Mouse (Mus musculus) limb, embryonic 13.5 days (tissue): ENCODE results near the gene Msrb1. TPM values are rescaled to one million over a fixed set of nuclear protein-coding genes. Genes with fewer than 3 reads are reported as not detected.

Experiments
- ATAC-seq: fragments of 200-750 bp; cut with Nextera tagmentation; 2 replicates; pipeline ENCODE4 v1.8.0; 2017; ENCODE audit warnings: low read depth, moderate number of reproducible peaks, moderate TSS enrichment; ENCODE audit not compliant: low FRiP score
- H3K27ac ChIP-seq: fragments of 300-500 bp; sonication (generic); 2 replicates; pipeline ENCODE4 v1.5.1; 2015; ENCODE audit warnings: inconsistent platforms, mild to moderate bottlenecking, moderate library complexity
- H3K27me3 ChIP-seq: fragments of 300-500 bp; sonication (generic); 2 replicates; pipeline ENCODE4 v1.6.1; 2015; ENCODE audit warnings: mild to moderate bottlenecking, inconsistent platforms
- H3K36me3 ChIP-seq: fragments of 300-500 bp; sonication (generic); 2 replicates; pipeline ENCODE4 v1.6.1; 2015; ENCODE audit warnings: inconsistent platforms, mild to moderate bottlenecking, moderate library complexity
- H3K4me1 ChIP-seq: fragments of 300-500 bp; sonication (generic); 2 replicates; pipeline ENCODE4 v1.6.1; 2015; ENCODE audit warnings: inconsistent platforms
- H3K4me2 ChIP-seq: fragments of 300-500 bp; sonication (generic); replicated peaks from 2 replicates; pipeline ENCODE4 v1.6.1; 2015; ENCODE audit warnings: inconsistent platforms, mild to moderate bottlenecking, moderate library complexity
- H3K4me3 ChIP-seq: fragments of 300-500 bp; sonication (generic); 2 replicates; pipeline ENCODE4 v1.5.1; 2015; ENCODE audit warnings: moderate library complexity, mild to moderate bottlenecking, inconsistent platforms
- H3K9ac ChIP-seq: fragments of 300-500 bp; sonication (generic); 2 replicates; pipeline ENCODE4 v1.6.1; 2015; ENCODE audit warnings: mild to moderate bottlenecking, inconsistent platforms
- H3K9me3 ChIP-seq: fragments of 300-500 bp; sonication (generic); 2 replicates; pipeline ENCODE4 v1.6.1; 2016; ENCODE audit warnings: inconsistent platforms
- WGBS: fragments of 180-500 bp; shearing (Covaris S2); methylation state at CpG from one replicate; pipeline ENCODE4 v1.1.7; 2015; 5-methylcytosine and 5-hydroxymethylcytosine counted together
- polyA plus RNA-seq: library from polyadenylated mRNA; unstranded; fragments of >200 nt; fragmentation: Nextera tagmentation; extraction: Ambion mirVana; gene quantifications from 2 replicates; pipeline ENCODE4 v1.2.1, GENCODE M21; 2015

The Msrb1 gene
- polyA plus RNA-seq, 1 experiment from 2014 or later: 23.1 TPM

- Histone ChIP-seq H3K9me3 (no peaks in the 10 kb centered on the region), H3K27ac (no peak within 1 kb of the TSS), H3K4me2 (peak within 1 kb of the TSS; percentile 97), H3K4me1 (peaks cover 21% of the 10 kb centered on the region), H3K9ac (peak within 1 kb of the TSS; percentile 62), H3K4me3 (peak within 1 kb of the TSS; percentile 57), H3K36me3 (no peaks in the 10 kb centered on the region), H3K27me3 (peaks cover 62% of the 10 kb centered on the region)
- ATAC-seq: peak; percentile 86
- WGBS: 1% methylated on average over 72 of the region's 82 CpGs
Measured at GRCm38 (mm10) chr17:24752415-24753394, 16.3 kb downstream of the Msrb1 start, which contains the start of gene Hs3st6. TSS of gene Hs3st6 (plus strand) at chr17:24752988.

- Histone ChIP-seq H3K4me1 (peaks cover 35% of the 10 kb centered on the region), H3K36me3 (no peaks in the 10 kb centered on the region), H3K9ac (no peak overlapping the region), H3K4me2 (no peak overlapping the region), H3K9me3 (no peaks in the 10 kb centered on the region), H3K27ac (no peak overlapping the region), H3K27me3 (peaks cover 36% of the 10 kb centered on the region), H3K4me3 (no peak overlapping the region)
- WGBS: 79% methylated on average over 1 of the region's 1 CpGs
- no peak for ATAC-seq
Measured at GRCm38 (mm10) chr17:24757394-24757793, 21.0 kb downstream of the Msrb1 start.

- peak; percentile 28; the same call in 1 of the 2 replicates for ATAC-seq
- Histone ChIP-seq H3K9ac (no peak overlapping the region), H3K4me3 (no peak overlapping the region), H3K4me1 (peaks cover 21% of the 10 kb centered on the region), H3K4me2 (no peak overlapping the region), H3K27ac (no peak overlapping the region; the same call in 1 of the 2 replicates), H3K27me3 (no peaks in the 10 kb centered on the region), H3K36me3 (no peaks in the 10 kb centered on the region), H3K9me3 (no peaks in the 10 kb centered on the region)
- WGBS: 13% methylated on average over 5 of the region's 5 CpGs
Measured at GRCm38 (mm10) chr17:24761121-24761520, 24.7 kb downstream of the Msrb1 start.

- Histone ChIP-seq H3K36me3 (no peaks in the 10 kb centered on the region), H3K4me1 (peaks cover 28% of the 10 kb centered on the region)
- no peak for ATAC-seq
Measured at GRCm38 (mm10) chr17:24765016-24765905, 28.8 kb downstream of the Msrb1 start.

GRCm38 (mm10) chr17:24766266-24766875 lies 29.9 kb downstream of the Msrb1 start:
- Histone ChIP-seq H3K4me3 (no peak overlapping the region), H3K4me1 (peaks cover 20% of the 10 kb centered on the region), H3K36me3 (no peaks in the 10 kb centered on the region), H3K9me3 (no peaks in the 10 kb centered on the region), H3K27me3 (no peaks in the 10 kb centered on the region), H3K4me2 (no peak overlapping the region), H3K9ac (no peak overlapping the region), H3K27ac (no peak overlapping the region)
- 33% methylated on average over 12 of the region's 12 CpGs for WGBS
- ATAC-seq: no peak

More at GRCm38 (mm10) chr17:24765016-24765905, 28.8 kb downstream of the Msrb1 start:
- H3K9ac ChIP-seq: no peak overlapping the region
- WGBS: 49% methylated on average over 21 of the region's 22 CpGs
- no peaks in the 10 kb centered on the region for H3K27me3 ChIP-seq
- no peak overlapping the region for H3K4me3 ChIP-seq
- H3K4me2 ChIP-seq: peak overlapping the region; percentile 16
- H3K9me3 ChIP-seq: no peaks in the 10 kb centered on the region
- no peak overlapping the region for H3K27ac ChIP-seq

- no peak overlapping the region for H3K27ac ChIP-seq
- H3K4me1 ChIP-seq: peaks cover 10% of the 10 kb centered on the region
- no peak overlapping the region for H3K4me2 ChIP-seq
- no peak overlapping the region for H3K4me3 ChIP-seq
- no peaks in the 10 kb centered on the region for H3K27me3 ChIP-seq
- no peak overlapping the region for H3K9ac ChIP-seq
- H3K9me3 ChIP-seq: 0 out of 2 replicates have a peak, but pooled peaks cover 4% of the 10 kb centered on the region
- 26% methylated on average over 3 of the region's 3 CpGs for WGBS
- no peaks in the 10 kb centered on the region for H3K36me3 ChIP-seq
- ATAC-seq: no peak
Measured at GRCm38 (mm10) chr17:24769146-24769545, 32.7 kb downstream of the Msrb1 start.

- 83% methylated on average over 5 of the region's 5 CpGs for WGBS
- Histone ChIP-seq H3K4me3 (no peak overlapping the region), H3K4me2 (no peak overlapping the region), H3K27me3 (no peaks in the 10 kb centered on the region), H3K9me3 (0 out of 2 replicates have a peak, but pooled peaks cover 4% of the 10 kb centered on the region), H3K36me3 (no peaks in the 10 kb centered on the region), H3K9ac (no peak overlapping the region), H3K27ac (no peak overlapping the region), H3K4me1 (peaks cover 10% of the 10 kb centered on the region)
- ATAC-seq: no peak
Measured at GRCm38 (mm10) chr17:24773241-24773640, 36.8 kb downstream of the Msrb1 start.

- Histone ChIP-seq H3K4me3 (no peak overlapping the region), H3K9me3 (0 out of 2 replicates have a peak, but pooled peaks cover 4% of the 10 kb centered on the region), H3K4me2 (no peak overlapping the region), H3K27me3 (no peaks in the 10 kb centered on the region), H3K36me3 (no peaks in the 10 kb centered on the region), H3K4me1 (no peaks in the 10 kb centered on the region), H3K27ac (no peak overlapping the region), H3K9ac (no peak overlapping the region)
- WGBS: 85% methylated on average over 8 of the region's 8 CpGs
- ATAC-seq: no peak
Measured at GRCm38 (mm10) chr17:24775173-24775572, 38.7 kb downstream of the Msrb1 start.

GRCm38 (mm10) chr17:24777073-24777472 lies 40.6 kb downstream of the Msrb1 start:
- Histone ChIP-seq H3K36me3 (no peaks in the 10 kb centered on the region), H3K9ac (no peak overlapping the region), H3K4me1 (no peaks in the 10 kb centered on the region), H3K9me3 (0 out of 2 replicates have a peak, but pooled peaks cover 4% of the 10 kb centered on the region), H3K27ac (no peak overlapping the region), H3K27me3 (no peaks in the 10 kb centered on the region), H3K4me2 (no peak overlapping the region), H3K4me3 (no peak overlapping the region)
- no peak for ATAC-seq
- 77% methylated on average over 2 of the region's 2 CpGs for whole genome bisulfite sequencing

- no peak overlapping the region for H3K4me2 ChIP-seq
- no peaks in the 10 kb centered on the region for H3K27me3 ChIP-seq
- no peaks in the 10 kb centered on the region for H3K9me3 ChIP-seq
- no peaks in the 10 kb centered on the region for H3K4me1 ChIP-seq
- H3K27ac ChIP-seq: no peak overlapping the region
- no peaks in the 10 kb centered on the region for H3K36me3 ChIP-seq
- 84% methylated on average over 2 of the region's 2 CpGs for WGBS
- ATAC-seq: no peak
- H3K9ac ChIP-seq: no peak overlapping the region
- no peak overlapping the region for H3K4me3 ChIP-seq
Measured at GRCm38 (mm10) chr17:24780821-24781220, 44.4 kb downstream of the Msrb1 start.

GRCm38 (mm10) chr17:24792190-24792589 lies 55.7 kb downstream of the Msrb1 start:
- WGBS: 61% methylated on average over 8 of the region's 8 CpGs
- no peak overlapping the region for H3K4me3 ChIP-seq

More at GRCm38 (mm10) chr17:24792190-24792589, 55.7 kb downstream of the Msrb1 start:
- Histone ChIP-seq H3K9me3 (no peaks in the 10 kb centered on the region), H3K27ac (no peak overlapping the region), H3K4me1 (no peaks in the 10 kb centered on the region), H3K36me3 (no peaks in the 10 kb centered on the region), H3K9ac (no peak overlapping the region), H3K4me2 (no peak overlapping the region), H3K27me3 (no peaks in the 10 kb centered on the region)
- ATAC-seq: no peak
